Mouse (Mus musculus) liver, embryonic 15.5 days (tissue): Measurements from ENCODE around the gene Twist2. TPM values are rescaled to one million over a fixed set of nuclear protein-coding genes. Genes with fewer than 3 reads are reported as not detected.

Experiments
- ATAC-seq: fragments of 200-750 bp; cut with Nextera tagmentation; 2 replicates; pipeline ENCODE4 v1.8.0; 2017; ENCODE audit warnings: moderate number of reproducible peaks, mild to moderate bottlenecking, moderate library complexity; ENCODE audit not compliant: insufficient read depth
- H3K27ac ChIP-seq: fragments of 300-500 bp; sonication (generic); replicated peaks from 2 replicates; pipeline ENCODE4 v1.5.1; 2015; ENCODE audit warnings: mild to moderate bottlenecking, inconsistent platforms
- H3K27me3 ChIP-seq: fragments of 300-500 bp; sonication (generic); 2 replicates; pipeline ENCODE4 v1.6.1; 2015; ENCODE audit warnings: mild to moderate bottlenecking, inconsistent platforms
- H3K36me3 ChIP-seq: fragments of 300-500 bp; sonication (generic); replicated peaks from 2 replicates; pipeline ENCODE4 v1.6.1; 2015; ENCODE audit warnings: moderate library complexity, mild to moderate bottlenecking, inconsistent platforms
- H3K4me1 ChIP-seq: fragments of 300-500 bp; sonication (generic); replicated peaks from 2 replicates; pipeline ENCODE4 v1.6.1; 2015; ENCODE audit warnings: inconsistent platforms
- H3K4me2 ChIP-seq: fragments of 300-500 bp; sonication (generic); 2 replicates; pipeline ENCODE4 v1.6.1; 2015; ENCODE audit warnings: moderate library complexity, mild to moderate bottlenecking, inconsistent platforms
- H3K4me3 ChIP-seq: fragments of 300-500 bp; sonication (generic); replicated peaks from 2 replicates; pipeline ENCODE4 v1.5.1; 2015; ENCODE audit warnings: mild to moderate bottlenecking, inconsistent platforms
- H3K9ac ChIP-seq: fragments of 300-500 bp; sonication (generic); 2 replicates; pipeline ENCODE4 v1.6.1; 2015; ENCODE audit warnings: moderate library complexity, mild to moderate bottlenecking, inconsistent platforms
- H3K9me3 ChIP-seq: fragments of 300-500 bp; sonication (generic); replicated peaks from 2 replicates; pipeline ENCODE4 v1.6.1; 2016; ENCODE audit warnings: inconsistent platforms
- WGBS: fragments of 180-500 bp; shearing (Covaris S2); methylation state at CpG from one replicate; pipeline ENCODE4 v1.1.7; 2015; ENCODE audit warnings: mixed read lengths; ENCODE audit not compliant: insufficient replicate concordance; 5-methylcytosine and 5-hydroxymethylcytosine counted together
- polyA plus RNA-seq: library from polyadenylated mRNA; unstranded; fragments of >200 nt; fragmentation: Nextera tagmentation; extraction: Ambion mirVana; gene quantifications from 2 replicates; pipeline ENCODE4 v1.2.1, GENCODE M21; 2015

The Twist2 gene
- polyA plus RNA-seq, 1 experiment from 2014 or later = 0.26 TPM

GRCm38 (mm10) chr1:91776928-91777327, 24.3 kb upstream of the Twist2 start:
- no peaks in the 10 kb centered on the region for H3K4me1 ChIP-seq
- H3K27ac ChIP-seq = no peak overlapping the region
- no peaks in the 10 kb centered on the region for H3K36me3 ChIP-seq
- no peak for ATAC-seq
- peaks cover 6% of the 10 kb centered on the region; the same call in 1 of the 2 replicates for H3K27me3 ChIP-seq
- H3K4me3 ChIP-seq = no peak overlapping the region
- H3K9ac ChIP-seq = no peak overlapping the region
- no peak overlapping the region for H3K4me2 ChIP-seq
- WGBS = 55% methylated on average over 5 of the region's 5 CpGs
- no peaks in the 10 kb centered on the region for H3K9me3 ChIP-seq

- H3K36me3 ChIP-seq = no peaks in the 10 kb centered on the region
- 57% methylated on average over 4 of the region's 4 CpGs for WGBS
Observed at GRCm38 (mm10) chr1:91779819-91780218, 21.4 kb upstream of the Twist2 start.

GRCm38 (mm10) chr1:91781182-91781581, 20.1 kb upstream of the Twist2 start:
- ATAC-seq = no peak
- 55% methylated on average over 7 of the region's 7 CpGs for WGBS
- Histone ChIP-seq H3K27ac (no peak overlapping the region), H3K9me3 (no peaks in the 10 kb centered on the region), H3K4me3 (no peak overlapping the region), H3K9ac (no peak overlapping the region), H3K4me2 (no peak overlapping the region), H3K27me3 (no peaks in the 10 kb centered on the region), H3K36me3 (no peaks in the 10 kb centered on the region), H3K4me1 (no peaks in the 10 kb centered on the region)

More at GRCm38 (mm10) chr1:91779819-91780218, 21.4 kb upstream of the Twist2 start:
- Histone ChIP-seq H3K4me1 (no peaks in the 10 kb centered on the region), H3K27me3 (no peaks in the 10 kb centered on the region), H3K9me3 (no peaks in the 10 kb centered on the region), H3K4me3 (no peak overlapping the region), H3K9ac (no peak overlapping the region), H3K27ac (no peak overlapping the region), H3K4me2 (no peak overlapping the region)
- ATAC-seq = no peak

- Histone ChIP-seq H3K9me3 (no peaks in the 10 kb centered on the region), H3K9ac (no peak overlapping the region), H3K4me2 (no peak overlapping the region), H3K4me3 (no peak overlapping the region), H3K27me3 (no peaks in the 10 kb centered on the region), H3K4me1 (no peaks in the 10 kb centered on the region), H3K36me3 (no peaks in the 10 kb centered on the region), H3K27ac (no peak overlapping the region)
- no peak for ATAC-seq
- 38% methylated on average over 3 of the region's 3 CpGs for WGBS
Observed at GRCm38 (mm10) chr1:91784162-91784561, 17.1 kb upstream of the Twist2 start.

- Histone ChIP-seq H3K27me3 (peaks cover 50% of the 10 kb centered on the region), H3K4me1 (no peaks in the 10 kb centered on the region), H3K36me3 (no peaks in the 10 kb centered on the region), H3K4me2 (no peak overlapping the region), H3K9me3 (no peaks in the 10 kb centered on the region), H3K4me3 (no peak overlapping the region), H3K27ac (no peak overlapping the region), H3K9ac (no peak overlapping the region)
- 41% methylated on average over 3 of the region's 3 CpGs for WGBS
- no peak for ATAC-seq
Observed at GRCm38 (mm10) chr1:91799323-91799722, 1.9 kb upstream of the Twist2 start.

- WGBS = 19% methylated on average over 13 of the region's 13 CpGs
- Histone ChIP-seq H3K36me3 (no peaks in the 10 kb centered on the region), H3K9ac (no peak overlapping the region), H3K4me2 (no peak overlapping the region), H3K27me3 (peaks cover 58% of the 10 kb centered on the region), H3K4me3 (no peak overlapping the region), H3K27ac (no peak overlapping the region), H3K9me3 (no peaks in the 10 kb centered on the region), H3K4me1 (no peaks in the 10 kb centered on the region)
- ATAC-seq = no peak
Observed at GRCm38 (mm10) chr1:91800348-91800747, 913 bp upstream of the Twist2 start.

GRCm38 (mm10) chr1:91801844-91802366, 644 bp downstream of the Twist2 start:
- peak overlapping the region; percentile 57 for H3K4me2 ChIP-seq
- no peaks in the 10 kb centered on the region for H3K36me3 ChIP-seq
- H3K9me3 ChIP-seq = no peaks in the 10 kb centered on the region
- no peak overlapping the region for H3K27ac ChIP-seq
- H3K4me3 ChIP-seq = peak overlapping the region; percentile 36
- 4% methylated on average over 45 of the region's 45 CpGs for WGBS
- no peaks in the 10 kb centered on the region for H3K4me1 ChIP-seq
- H3K27me3 ChIP-seq = peaks cover 63% of the 10 kb centered on the region
- no peak overlapping the region for H3K9ac ChIP-seq
- ATAC-seq = no peak

- no peak overlapping the region for H3K4me3 ChIP-seq
Observed at GRCm38 (mm10) chr1:91802406-91803121, 1.3 kb downstream of the Twist2 start.

GRCm38 (mm10) chr1:91803416-91803815, 2.2 kb downstream of the Twist2 start:
- Histone ChIP-seq H3K36me3 (no peaks in the 10 kb centered on the region), H3K9me3 (no peaks in the 10 kb centered on the region), H3K27me3 (peaks cover 67% of the 10 kb centered on the region), H3K9ac (no peak overlapping the region), H3K4me2 (no peak overlapping the region), H3K4me3 (no peak overlapping the region), H3K4me1 (no peaks in the 10 kb centered on the region), H3K27ac (no peak overlapping the region)
- no peak for ATAC-seq
- 48% methylated on average over 6 of the region's 6 CpGs for WGBS

More at GRCm38 (mm10) chr1:91802406-91803121, 1.3 kb downstream of the Twist2 start:
- Histone ChIP-seq H3K27ac (no peak overlapping the region), H3K36me3 (no peaks in the 10 kb centered on the region), H3K9me3 (no peaks in the 10 kb centered on the region), H3K27me3 (peaks cover 63% of the 10 kb centered on the region), H3K4me2 (no peak overlapping the region), H3K4me1 (no peaks in the 10 kb centered on the region), H3K9ac (no peak overlapping the region)
- WGBS = 8% methylated on average over 30 of the region's 30 CpGs
- ATAC-seq = no peak

- no peak overlapping the region for H3K4me3 ChIP-seq
- H3K27ac ChIP-seq = no peak overlapping the region
- no peaks in the 10 kb centered on the region for H3K36me3 ChIP-seq
Observed at GRCm38 (mm10) chr1:91816067-91816466, 14.8 kb downstream of the Twist2 start.

GRCm38 (mm10) chr1:91816571-91816970, 15.3 kb downstream of the Twist2 start:
- Histone ChIP-seq H3K4me2 (no peak overlapping the region), H3K27ac (no peak overlapping the region), H3K4me1 (no peaks in the 10 kb centered on the region), H3K9ac (no peak overlapping the region), H3K4me3 (no peak overlapping the region), H3K9me3 (no peaks in the 10 kb centered on the region), H3K27me3 (no peaks in the 10 kb centered on the region), H3K36me3 (no peaks in the 10 kb centered on the region)
- WGBS = 23% methylated on average over 6 of the region's 6 CpGs
- no peak for ATAC-seq

More at GRCm38 (mm10) chr1:91816067-91816466, 14.8 kb downstream of the Twist2 start:
- no peak for ATAC-seq
- no peak overlapping the region for H3K9ac ChIP-seq
- H3K9me3 ChIP-seq = no peaks in the 10 kb centered on the region
- no peaks in the 10 kb centered on the region for H3K27me3 ChIP-seq
- no peaks in the 10 kb centered on the region for H3K4me1 ChIP-seq
- H3K4me2 ChIP-seq = no peak overlapping the region
- 45% methylated on average over 3 of the region's 3 CpGs for WGBS
